Mouse (Mus musculus) stomach, postnatal 0 days (tissue): ENCODE data around the gene Fam57a.

Experiments used
- CTCF ChIP-seq: IDR thresholded peaks from 2 replicates; pipeline ENCODE4 v1.5.1; 2016; ENCODE audit warnings: antibody characterized with exemption, low read depth, mild to moderate bottlenecking, moderate library complexity
- EP300 ChIP-seq: optimal IDR thresholded peaks from 2 replicates; pipeline ENCODE3; 2016; ENCODE audit warnings: antibody characterized with exemption

- TF ChIP-seq CTCF, result no peak
- TF ChIP-seq EP300, result no peak
Measured at GRCm38 (mm10) chr11:76239750-76240149, 60.3 kb downstream of the Fam57a start.
